Mouse (Mus musculus): ENCODE data around the gene 2200002J24Rik. TPM values are rescaled to one million over a fixed set of nuclear protein-coding genes. Genes with fewer than 3 reads are reported as not detected.
"Not testable (repeated sequence)": the region's sequence is repeated elsewhere in the genome, so short reads cannot be mapped to it uniquely, and the experiment has no call there.

2200002J24Rik gene
- polyA plus RNA-seq, 1 experiment from 2014 or later, result 61.2 TPM

DNA sequence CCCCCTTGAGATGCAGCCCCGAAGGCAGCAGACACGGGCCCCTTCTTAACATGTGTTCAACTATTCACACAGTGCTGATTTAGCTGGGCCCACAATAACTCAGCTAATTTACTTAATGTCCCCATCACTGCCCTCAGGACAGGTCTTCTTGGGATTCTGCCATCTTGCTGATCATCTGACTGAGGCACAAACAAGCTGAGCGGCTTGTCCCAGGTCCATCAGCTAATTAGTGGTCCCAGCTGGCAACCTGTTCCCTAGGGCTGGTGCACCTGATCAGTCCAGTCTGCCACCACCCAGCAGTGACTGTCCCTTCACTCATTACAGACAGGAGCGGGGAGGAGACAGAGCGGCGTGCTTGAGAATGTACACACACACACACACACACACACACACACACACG, 22.6 kb downstream of the 2200002J24Rik start:
- Histone ChIP-seq H3K4me3 (ENCODE audit: low read depth, low read length) (no peak overlapping the region), H3K9ac (ENCODE audit: low read length) (no peak overlapping the region), H3K36me3 (ENCODE audit: control insufficient read depth, insufficient read depth, low read length) (no peaks in the 10 kb centered on the region), H3K4me1 (replicated peaks; ENCODE audit: control insufficient read depth, insufficient read depth) (no peaks in the 10 kb centered on the region), H3K27me3 (ENCODE audit: control insufficient read depth, insufficient read depth, low read length) (no peaks in the 10 kb centered on the region), H3K27ac (replicated peaks) (no peak overlapping the region), H3K4me2 (replicated peaks; ENCODE audit: low read depth) (no peak overlapping the region), H3K9me3 (ENCODE audit: control insufficient read depth, low read length) (no peaks in the 10 kb centered on the region)
- DNase-seq (ENCODE audit: low spot score) (no peak), ATAC-seq (ENCODE audit: low FRiP score, low TSS enrichment) (no peak)
- 80% methylated on average over 7 of the region's 7 CpGs for WGBS
- TF ChIP-seq EP300 (optimal IDR thresholded peaks at IDR 0.05), result no peak
- TF ChIP-seq CTCF (IDR thresholded peaks at IDR 0.05; ENCODE audit: low read depth), result no peak

DNA sequence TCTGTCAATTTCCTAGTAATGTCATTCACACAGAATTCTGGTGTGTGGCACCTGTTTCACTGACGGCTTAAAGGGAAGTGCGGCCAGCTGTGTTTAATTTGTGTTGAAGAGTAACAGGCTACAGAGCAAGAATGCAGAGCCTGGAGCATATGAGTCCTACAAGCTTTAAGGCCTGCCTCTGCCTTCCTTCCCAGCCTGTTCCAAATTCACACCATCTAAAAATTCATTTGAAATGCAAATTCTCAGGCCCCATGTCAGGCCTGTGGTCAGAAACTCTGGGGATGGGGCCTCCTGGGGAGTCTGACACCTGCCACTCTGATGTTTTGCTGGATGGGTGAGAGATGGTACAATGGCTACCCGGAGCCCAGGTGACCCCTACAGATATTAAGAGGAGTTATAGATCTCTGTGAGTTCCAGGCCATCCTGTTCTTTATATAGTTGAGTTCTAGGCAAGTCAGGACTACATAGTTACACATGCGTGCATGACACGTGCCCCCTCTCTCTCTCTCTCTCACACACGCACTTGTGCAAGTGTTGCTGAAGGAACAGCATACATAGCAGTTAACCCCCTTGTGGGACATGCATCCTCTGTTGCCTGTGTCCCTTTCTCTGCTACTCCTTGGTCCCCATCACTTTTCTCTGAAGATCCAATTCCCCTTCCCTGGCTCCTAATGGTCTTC, 24.7 kb downstream of the 2200002J24Rik start:
- H3K9ac ChIP-seq (ENCODE audit: low read length), result no peak overlapping the region
- H3K4me3 ChIP-seq (ENCODE audit: low read depth, low read length), result no peak overlapping the region
- no peaks in the 10 kb centered on the region for H3K36me3 ChIP-seq (ENCODE audit: control insufficient read depth, insufficient read depth, low read length)
- ATAC-seq (ENCODE audit: low FRiP score, low TSS enrichment), result no peak
- H3K27ac ChIP-seq (replicated peaks), result no peak overlapping the region
- H3K4me2 ChIP-seq (replicated peaks; ENCODE audit: low read depth), result no peak overlapping the region
- H3K27me3 ChIP-seq (ENCODE audit: control insufficient read depth, insufficient read depth, low read length), result no peaks in the 10 kb centered on the region
- H3K9me3 ChIP-seq (ENCODE audit: control insufficient read depth, low read length), result no peaks in the 10 kb centered on the region
- no peaks in the 10 kb centered on the region; the same call in 1 of the 2 replicates for H3K4me1 ChIP-seq (replicated peaks; ENCODE audit: control insufficient read depth, insufficient read depth)
- DNase-seq (ENCODE audit: low spot score), result no peak
- TF ChIP-seq EP300 (optimal IDR thresholded peaks at IDR 0.05) (no peak), CTCF (IDR thresholded peaks at IDR 0.05; ENCODE audit: low read depth) (no peak)
- 52% methylated on average over 6 of the region's 6 CpGs for WGBS

DNA sequence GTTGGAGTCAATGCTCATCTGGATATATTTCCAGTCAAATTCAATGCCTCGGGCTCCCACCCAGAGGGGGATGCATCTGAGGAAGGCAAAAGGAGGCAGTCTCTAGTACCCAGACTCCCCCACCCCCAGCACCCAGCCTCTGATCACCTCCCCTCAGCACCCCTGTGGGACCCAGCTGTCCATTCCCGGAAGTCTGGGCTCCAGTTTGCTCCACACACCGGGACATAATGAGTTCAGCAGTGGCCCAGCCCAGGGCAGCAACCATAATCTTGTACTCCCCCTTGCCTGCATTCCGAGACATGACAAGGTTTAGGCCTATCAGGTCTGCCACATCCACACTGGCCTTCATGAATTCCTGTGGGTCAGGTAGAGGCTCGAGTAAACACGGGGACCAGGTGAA, 29.5 kb downstream of the 2200002J24Rik start:
- WGBS, result 60% methylated on average over 6 of the region's 6 CpGs
- peak; percentile 11; the same call in 1 of the 2 replicates for ATAC-seq (ENCODE audit: low FRiP score, low TSS enrichment)
- peak overlapping the region; percentile 85 for H3K4me2 ChIP-seq (replicated peaks; ENCODE audit: low read depth)
- peak overlapping the region; percentile 74; the same call in 1 of the 2 replicates for H3K4me3 ChIP-seq (ENCODE audit: low read depth, low read length)
- 0 out of 2 replicates have a peak overlapping the region, but pooled peaks have one; percentile 8 for H3K27ac ChIP-seq (replicated peaks)
- no peaks in the 10 kb centered on the region for H3K27me3 ChIP-seq (ENCODE audit: control insufficient read depth, insufficient read depth, low read length)
- peak; percentile 41 for DNase-seq (ENCODE audit: low spot score)
- H3K9ac ChIP-seq (ENCODE audit: low read length), result peak overlapping the region; percentile 80
- no peaks in the 10 kb centered on the region for H3K9me3 ChIP-seq (ENCODE audit: control insufficient read depth, low read length)
- TF ChIP-seq EP300 (optimal IDR thresholded peaks at IDR 0.05), result no peak
- no peak for TF ChIP-seq CTCF (IDR thresholded peaks at IDR 0.05; ENCODE audit: low read depth)
- no peaks in the 10 kb centered on the region; the same call in 1 of the 2 replicates for H3K4me1 ChIP-seq (replicated peaks; ENCODE audit: control insufficient read depth, insufficient read depth)
- H3K36me3 ChIP-seq (ENCODE audit: control insufficient read depth, insufficient read depth, low read length), result no peaks in the 10 kb centered on the region

DNA sequence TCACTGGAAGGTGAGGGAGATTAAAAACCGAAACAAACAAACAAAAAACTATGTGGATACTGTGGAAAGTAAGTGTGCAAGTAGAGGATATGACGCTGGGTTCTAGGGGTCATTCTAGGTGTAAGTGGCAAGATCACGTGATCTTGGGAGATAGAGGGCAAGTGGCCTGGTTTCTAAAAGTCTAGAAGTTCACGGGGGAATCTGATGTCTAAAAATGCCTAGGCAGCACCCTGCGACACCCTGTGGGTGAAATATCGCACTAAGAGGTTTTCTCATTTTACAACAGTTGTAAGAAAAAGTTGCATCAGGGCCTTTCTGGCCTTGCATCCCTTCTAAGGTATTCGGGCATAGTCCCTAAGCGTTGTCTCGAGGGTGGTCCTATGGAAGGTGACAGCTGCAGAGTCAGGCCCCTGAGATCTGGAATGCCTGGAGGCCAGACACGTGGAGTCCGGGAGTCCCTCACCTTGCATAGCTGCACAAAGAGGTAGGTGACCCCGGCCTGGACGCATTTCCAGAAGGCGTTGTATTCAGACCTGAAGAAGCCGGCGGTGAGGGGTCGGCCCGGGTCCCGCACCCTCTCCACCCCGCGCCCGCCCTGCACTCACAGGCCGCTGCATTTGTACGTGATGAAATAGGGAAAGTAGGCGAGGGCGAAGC, 30.1 kb downstream of the 2200002J24Rik start:
- ATAC-seq (ENCODE audit: low FRiP score, low TSS enrichment) (peak; percentile 24), DNase-seq (ENCODE audit: low spot score) (no peak)
- WGBS, result 6% methylated on average over 25 of the region's 26 CpGs

DNA sequence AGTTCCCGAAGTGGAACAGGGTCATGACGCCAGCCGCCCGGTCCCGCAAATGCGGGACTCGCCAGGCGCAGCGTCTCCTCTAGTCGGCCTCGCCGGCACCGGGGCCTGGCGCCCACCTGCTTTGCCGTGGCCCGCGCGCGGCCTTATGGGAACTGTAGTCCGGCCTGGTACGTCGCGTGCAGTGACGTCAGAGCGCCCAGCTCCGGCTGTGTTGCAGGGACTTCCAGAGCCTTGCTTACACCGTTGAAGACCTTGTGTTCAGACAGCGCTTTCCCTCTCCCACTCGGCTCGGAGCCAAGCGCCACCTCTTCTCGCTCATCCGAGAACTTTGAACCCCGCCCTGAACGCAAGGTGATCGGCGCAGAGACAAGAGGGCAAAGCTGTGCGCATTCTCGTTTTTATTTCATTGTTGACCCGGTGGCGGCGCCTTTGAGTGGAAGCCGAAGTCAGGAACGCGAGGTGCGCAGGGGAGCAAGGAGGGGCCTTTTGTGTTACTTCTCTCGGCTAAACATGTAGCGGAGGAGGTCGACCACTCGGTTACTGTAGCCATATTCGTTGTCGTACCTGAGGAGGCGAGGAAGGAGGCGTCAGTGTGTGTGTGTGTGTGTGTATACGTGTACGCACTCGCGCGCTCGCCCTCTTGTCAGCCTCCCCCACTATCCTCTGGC, 30.8 kb downstream of the 2200002J24Rik start, which contains the start of gene Tmem147:
TSS of gene Tmem147 (minus strand) at position 145 of the 668 bp plus-strand sequence.
- DNase-seq (ENCODE audit: low spot score) (peak; percentile 95), ATAC-seq (ENCODE audit: low FRiP score, low TSS enrichment) (peak; percentile 93)
- Histone ChIP-seq H3K9me3 (ENCODE audit: control insufficient read depth, low read length) (no peaks in the 10 kb centered on the region), H3K4me2 (replicated peaks; ENCODE audit: low read depth) (peak within 1 kb of the TSS; percentile 85), H3K36me3 (ENCODE audit: control insufficient read depth, insufficient read depth, low read length) (no peaks in the 10 kb centered on the region), H3K27ac (replicated peaks) (peak within 1 kb of the TSS; percentile 85), H3K9ac (ENCODE audit: low read length) (peak within 1 kb of the TSS; percentile 80), H3K4me3 (ENCODE audit: low read depth, low read length) (peak within 1 kb of the TSS; percentile 74), H3K27me3 (ENCODE audit: control insufficient read depth, insufficient read depth, low read length) (no peaks in the 10 kb centered on the region), H3K4me1 (replicated peaks; ENCODE audit: control insufficient read depth, insufficient read depth) (no peaks in the 10 kb centered on the region; the same call in 1 of the 2 replicates)
- TF ChIP-seq CTCF (IDR thresholded peaks at IDR 0.05; ENCODE audit: low read depth) (peak; percentile 57), EP300 (optimal IDR thresholded peaks at IDR 0.05) (no peak)
- WGBS, result 0% methylated on average over 60 of the region's 60 CpGs

More for the DNA sequence above, 30.1 kb downstream of the 2200002J24Rik start:
- H3K9me3 ChIP-seq (ENCODE audit: control insufficient read depth, low read length), result no peaks in the 10 kb centered on the region
- peak overlapping the region; percentile 80 for H3K9ac ChIP-seq (ENCODE audit: low read length)
- no peaks in the 10 kb centered on the region for H3K36me3 ChIP-seq (ENCODE audit: control insufficient read depth, insufficient read depth, low read length)
- TF ChIP-seq CTCF (IDR thresholded peaks at IDR 0.05; ENCODE audit: low read depth) (peak; percentile 43), EP300 (optimal IDR thresholded peaks at IDR 0.05) (no peak)
- H3K4me1 ChIP-seq (replicated peaks; ENCODE audit: control insufficient read depth, insufficient read depth), result no peaks in the 10 kb centered on the region; the same call in 1 of the 2 replicates
- peak overlapping the region; percentile 74 for H3K4me3 ChIP-seq (ENCODE audit: low read depth, low read length)
- H3K27ac ChIP-seq (replicated peaks), result peak overlapping the region; percentile 85
- peak overlapping the region; percentile 85 for H3K4me2 ChIP-seq (replicated peaks; ENCODE audit: low read depth)
- H3K27me3 ChIP-seq (ENCODE audit: control insufficient read depth, insufficient read depth, low read length), result no peaks in the 10 kb centered on the region

DNA sequence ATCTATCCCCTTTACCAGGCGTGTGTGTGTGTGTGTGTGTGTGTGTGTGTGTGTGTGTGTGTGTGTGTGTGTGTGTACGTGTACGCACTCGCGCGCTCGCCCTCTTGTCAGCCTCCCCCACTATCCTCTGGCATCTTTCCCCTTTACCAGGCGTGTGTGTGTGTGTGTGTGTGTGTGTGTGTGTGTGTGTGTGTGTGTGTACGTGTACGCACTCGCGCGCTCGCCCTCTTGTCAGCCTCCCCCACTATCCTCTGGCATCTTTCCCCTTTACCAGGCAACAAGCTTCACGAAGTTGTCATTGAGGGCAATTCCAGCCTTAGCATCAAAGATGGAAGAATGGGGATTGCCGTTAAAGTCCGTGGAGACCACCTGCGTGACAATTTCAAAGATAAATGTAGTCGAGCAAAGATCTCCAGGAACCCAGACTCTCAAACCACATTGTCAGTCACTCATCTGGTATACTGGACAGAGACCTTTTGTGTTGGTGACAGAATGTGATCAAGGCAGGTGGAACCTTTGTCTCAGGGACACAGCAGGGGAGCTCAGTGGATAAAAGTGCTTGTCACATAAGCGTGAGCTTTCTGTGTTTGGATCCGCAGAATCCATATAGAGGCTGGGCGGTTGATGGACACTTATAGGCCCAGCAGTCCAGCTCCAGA, 31.5 kb downstream of the 2200002J24Rik start:
- Histone ChIP-seq H3K4me3 (ENCODE audit: low read depth, low read length) (peak overlapping the region; percentile 74), H3K4me2 (replicated peaks; ENCODE audit: low read depth) (peak overlapping the region; percentile 85), H3K27ac (replicated peaks) (peak overlapping the region; percentile 85), H3K9ac (ENCODE audit: low read length) (peak overlapping the region; percentile 80)
- not testable (repeated sequence) for H3K36me3 ChIP-seq (ENCODE audit: control insufficient read depth, insufficient read depth, low read length); ATAC-seq (ENCODE audit: low FRiP score, low TSS enrichment); H3K4me1 ChIP-seq (replicated peaks; ENCODE audit: control insufficient read depth, insufficient read depth); DNase-seq (ENCODE audit: low spot score); H3K9me3 ChIP-seq (ENCODE audit: control insufficient read depth, low read length); H3K27me3 ChIP-seq (ENCODE audit: control insufficient read depth, insufficient read depth, low read length)
- 19% methylated on average over 14 of the region's 22 CpGs for WGBS
